Mouse (Mus musculus) liver (tissue): ENCODE data around the gene Abca9.

Source experiments
- DNase-seq: peaks from one replicate; pipeline ENCODE4 v3.0.0-alpha.2; 2020; ENCODE audit warnings: mixed read lengths

Gene Abca9

DNA sequence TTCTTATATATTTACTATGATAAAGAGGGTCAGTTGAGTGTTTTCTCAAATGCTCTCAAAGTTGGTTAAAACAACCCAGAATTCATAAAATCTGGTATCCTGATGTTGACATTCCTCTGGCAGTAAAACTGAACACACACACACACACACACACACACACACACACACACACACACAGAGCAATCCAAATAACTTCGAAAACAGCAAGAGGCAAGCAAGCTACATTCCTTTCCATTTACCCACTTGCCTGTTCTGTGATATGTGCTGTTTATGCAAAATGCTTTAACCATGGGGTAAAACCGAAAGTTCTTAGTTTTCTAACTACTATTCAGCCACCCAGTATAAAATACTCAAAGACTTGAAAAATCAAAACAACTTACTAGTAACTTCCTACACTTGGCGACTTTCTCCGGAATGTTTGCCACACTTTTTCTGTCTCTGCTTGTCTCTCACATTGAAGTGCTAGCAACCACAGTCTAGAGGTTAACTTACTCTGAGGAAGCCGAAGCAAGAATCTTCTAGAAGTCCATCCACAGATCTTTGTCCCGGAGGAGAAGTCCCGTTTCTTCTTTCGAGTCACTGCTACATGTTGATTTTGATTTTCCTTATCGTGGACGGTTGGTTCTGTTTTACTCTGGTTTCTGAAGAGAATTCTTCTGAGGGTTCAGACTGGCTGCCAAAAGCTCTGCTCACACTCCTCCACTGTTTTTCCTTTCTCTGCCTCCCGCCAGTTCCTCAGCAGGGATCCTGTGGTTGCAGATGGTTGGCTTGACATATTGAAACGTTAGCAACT, at the start of gene Abca9:
Abca9 (minus strand) TSS at position 738 of the 793 bp plus-strand sequence.
- DNase-seq, result no peak

- no peak for DNase-seq
These were observed 49.1 kb upstream of the Abca9 start for GRCm38 (mm10) chr11:110217118-110217517.

GRCm38 (mm10) chr11:110203930-110204329, 35.9 kb upstream of the Abca9 start:
- no peak for DNase-seq

DNA sequence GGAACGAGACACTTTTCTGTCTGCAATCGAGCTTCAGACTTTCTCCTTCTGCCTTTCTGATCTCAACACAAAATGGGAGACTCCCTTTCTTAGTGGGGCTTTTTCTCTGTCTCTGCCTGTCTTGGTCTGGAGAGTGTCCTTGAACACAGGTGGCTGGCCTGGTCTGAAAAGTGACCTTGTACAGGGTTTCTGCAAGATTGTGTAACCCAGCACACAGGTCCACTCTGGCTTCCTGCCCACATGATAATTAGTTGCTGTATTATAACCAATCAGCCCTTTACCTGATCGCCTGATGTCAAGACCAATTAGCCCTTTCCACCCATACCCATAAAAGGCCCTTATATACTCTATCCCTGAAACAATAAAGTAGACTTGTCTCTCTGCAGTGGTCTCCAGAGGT, 30.9 kb upstream of the Abca9 start:
- DNase-seq, result no peak

- DNase-seq, result no peak
These were observed 28.7 kb upstream of the Abca9 start for GRCm38 (mm10) chr11:110196561-110197306.

DNA sequence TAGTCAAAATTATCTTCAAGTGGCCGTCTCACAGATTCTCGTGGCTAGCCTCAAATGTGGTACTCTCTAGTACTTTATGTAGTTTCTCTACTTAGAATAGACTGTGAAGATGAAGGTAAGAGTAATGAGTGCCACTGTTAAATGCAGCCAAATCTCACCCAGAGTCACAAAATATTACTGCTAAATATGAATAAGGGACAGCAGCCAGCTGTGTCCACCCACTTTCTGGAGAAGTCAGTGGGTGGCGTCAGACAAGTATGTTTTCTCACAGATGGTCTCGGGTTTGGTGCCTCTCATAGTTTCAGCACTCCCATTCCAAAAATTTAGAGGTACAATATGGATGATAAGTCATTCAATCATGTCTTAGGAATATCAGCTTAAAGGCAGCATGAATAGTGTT, 27.3 kb upstream of the Abca9 start:
- DNase-seq, result no peak

DNA sequence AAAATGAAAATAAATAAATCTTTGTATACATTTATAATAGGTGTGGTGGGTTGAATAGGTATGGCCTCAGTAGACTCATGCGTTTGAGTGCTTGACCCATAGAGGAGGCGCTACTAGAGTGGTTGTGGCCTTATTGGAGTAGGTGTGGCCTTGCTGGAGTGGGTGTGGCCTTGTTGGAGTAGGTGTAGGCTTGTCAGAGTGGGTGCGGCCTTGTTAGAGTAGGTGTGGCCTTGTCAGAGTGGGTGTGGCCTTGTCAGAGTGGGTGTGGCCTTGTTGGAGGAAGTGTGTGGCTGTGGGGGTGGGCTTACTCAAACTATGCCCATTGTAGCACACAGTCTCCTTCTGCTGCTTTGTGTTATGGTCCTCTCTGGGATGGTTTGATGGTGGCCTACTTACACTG, 3.2 kb upstream of the Abca9 start:
- peak; percentile 7 for DNase-seq

DNA sequence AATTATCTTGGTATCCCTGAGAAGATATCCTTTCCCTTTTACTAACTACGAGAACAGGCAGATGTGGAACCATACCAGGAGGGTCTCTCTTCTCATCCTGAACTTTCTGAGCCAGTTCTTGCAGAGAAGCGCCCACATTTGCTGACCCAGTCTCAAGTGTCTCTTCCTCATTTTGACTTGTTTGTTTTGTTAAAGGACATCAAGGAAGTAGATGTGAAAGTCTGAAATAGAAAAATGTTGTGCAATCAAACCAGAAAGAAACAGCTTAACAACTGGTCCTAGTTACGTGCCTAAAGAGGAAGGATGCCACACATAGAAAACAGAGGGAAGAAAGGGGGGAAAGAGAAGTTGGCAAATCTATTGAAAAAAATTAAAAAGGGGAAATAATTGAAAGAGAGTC, 2.2 kb downstream of the Abca9 start:
- no peak for DNase-seq

DNA sequence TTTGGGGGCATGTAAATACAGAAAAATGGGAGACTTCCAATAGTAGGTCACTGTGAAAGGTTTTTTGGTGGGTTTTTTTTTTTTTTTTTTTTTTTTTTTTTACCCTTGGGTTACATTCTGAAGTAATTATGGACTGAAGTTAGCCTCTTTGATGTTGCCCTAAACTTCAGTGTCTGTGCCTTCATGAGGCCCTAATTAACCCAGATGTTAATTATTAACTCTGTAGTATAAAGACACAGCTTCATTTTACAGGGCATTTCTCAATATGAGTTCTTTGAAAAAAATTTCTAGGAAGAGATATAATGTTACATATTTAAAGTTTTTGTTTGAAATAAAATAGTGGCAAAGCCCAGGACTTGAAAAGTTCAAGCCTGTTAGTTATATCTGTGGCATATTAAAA, 2.6 kb downstream of the Abca9 start:
- DNase-seq, result no peak

DNA sequence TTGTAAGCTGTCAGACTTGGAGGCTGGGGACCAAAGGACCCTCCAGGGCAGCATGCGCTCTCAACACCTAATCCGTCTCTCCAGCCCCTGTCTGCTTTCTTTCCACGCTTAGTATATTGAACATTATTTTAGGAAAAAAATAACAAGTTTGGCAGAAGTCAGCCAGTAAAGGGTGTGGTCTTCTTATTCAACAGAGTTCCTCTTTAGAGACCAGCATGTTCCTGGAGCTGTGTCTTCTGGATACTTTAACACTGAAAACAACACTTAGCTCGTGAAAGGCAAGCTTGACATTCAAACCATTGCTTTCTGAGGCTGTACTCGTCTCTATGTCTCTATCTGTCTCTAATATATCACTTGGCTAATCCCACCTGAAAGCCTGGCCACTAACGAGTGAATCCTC, 10.9 kb downstream of the Abca9 start:
- no peak for DNase-seq

GRCm38 (mm10) chr11:110155985-110156384, 12.0 kb downstream of the Abca9 start:
- no peak for DNase-seq

DNA sequence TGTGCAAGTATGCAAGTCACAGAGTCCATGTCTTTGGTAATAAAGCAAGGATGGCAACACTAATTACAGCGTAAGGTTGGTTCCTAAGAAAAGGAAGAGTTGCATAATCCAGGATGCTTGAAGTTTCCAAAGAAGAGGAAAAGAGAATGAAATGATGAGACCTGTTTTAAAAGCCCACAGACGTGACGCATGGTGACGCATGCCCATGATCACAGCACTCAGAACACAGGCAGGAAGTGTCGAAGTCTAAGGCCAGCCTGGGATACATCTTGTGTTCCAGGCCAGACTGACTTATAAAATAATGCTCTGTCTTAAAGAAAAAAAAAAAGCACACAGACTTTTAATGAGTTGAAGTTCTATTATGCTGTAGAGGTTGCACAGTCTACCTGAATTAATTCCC, 20.4 kb downstream of the Abca9 start:
- no peak for DNase-seq

DNA sequence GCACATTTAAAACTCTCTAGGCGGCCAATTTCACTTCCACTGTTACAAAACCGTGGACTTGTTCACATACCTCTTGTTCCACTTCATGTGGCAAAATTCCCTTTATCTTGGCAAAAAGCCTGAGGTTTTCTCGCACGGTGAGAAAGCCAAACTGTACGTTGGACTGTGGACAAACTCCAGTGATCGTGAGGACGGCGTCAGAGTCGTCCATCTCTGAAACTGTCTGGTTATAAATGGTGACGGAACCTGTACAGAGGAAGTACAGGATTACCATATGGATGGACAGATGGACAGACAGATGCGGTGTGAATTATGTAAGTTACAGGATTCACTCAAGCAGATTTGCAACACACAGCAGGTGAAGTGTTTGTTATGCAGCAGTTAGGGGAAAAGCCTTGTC, 22.6 kb downstream of the Abca9 start:
- no peak for DNase-seq

GRCm38 (mm10) chr11:110130760-110131159, 37.2 kb downstream of the Abca9 start:
- DNase-seq, result no peak

DNA sequence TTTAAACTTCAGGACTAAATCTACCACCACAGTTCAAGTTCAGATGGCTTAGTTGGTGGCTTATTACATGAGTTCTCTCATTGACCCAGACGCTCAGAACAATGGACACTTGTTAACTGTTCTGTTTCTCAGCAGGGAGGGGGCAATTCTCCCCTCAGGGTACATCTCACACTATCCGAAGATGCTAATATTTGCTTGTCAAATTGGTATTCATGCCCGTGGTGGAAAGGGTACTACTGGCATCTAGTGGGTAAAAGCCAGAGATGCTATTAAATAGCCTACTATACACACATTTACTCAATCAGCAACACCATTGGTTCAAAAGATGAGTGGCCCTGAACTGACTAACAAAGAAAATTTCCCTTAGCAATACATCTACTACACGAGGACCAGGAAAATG, 56.9 kb downstream of the Abca9 start:
- no peak for DNase-seq

DNA sequence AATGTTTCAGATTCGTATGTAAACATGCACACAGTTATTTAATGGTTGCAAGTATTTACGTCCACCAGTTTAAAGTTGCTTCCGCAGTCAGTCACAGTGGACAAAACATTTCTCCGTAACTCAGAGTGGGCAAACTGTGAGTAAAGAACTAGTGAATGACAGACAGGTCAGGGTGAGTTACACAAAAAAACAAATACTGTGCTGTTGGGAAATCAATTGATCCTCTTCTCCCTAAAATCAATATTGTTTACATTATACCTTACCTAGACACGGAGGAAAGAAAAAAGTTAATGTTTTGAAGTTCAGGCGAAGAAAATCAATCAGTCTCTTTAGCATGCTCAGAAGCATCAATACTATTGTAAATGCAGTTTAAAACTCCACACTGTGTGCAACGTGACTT, 66.6 kb downstream of the Abca9 start:
- DNase-seq, result no peak

- no peak for DNase-seq
These were observed 69.1 kb downstream of the Abca9 start for GRCm38 (mm10) chr11:110098901-110099300.

DNA sequence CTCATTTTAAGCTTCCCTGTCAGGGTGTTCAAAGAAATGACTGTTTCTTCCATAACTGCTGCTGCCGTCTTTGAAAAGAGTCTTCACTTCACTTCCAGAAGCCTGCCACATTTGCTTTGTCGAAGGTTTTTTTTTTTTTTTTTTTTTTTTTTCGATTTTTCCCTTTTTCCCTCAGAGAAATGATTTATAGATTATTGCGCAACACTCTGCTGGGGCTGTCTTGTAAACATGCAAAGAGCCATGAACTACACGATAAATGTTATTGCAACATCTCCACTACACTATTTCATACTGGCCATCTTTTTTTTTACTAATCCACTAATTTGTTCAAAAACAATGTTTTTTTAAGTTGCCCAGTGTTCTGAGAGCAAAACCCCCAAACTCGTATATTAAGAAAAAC, 70.5 kb downstream of the Abca9 start:
- no peak for DNase-seq

DNA sequence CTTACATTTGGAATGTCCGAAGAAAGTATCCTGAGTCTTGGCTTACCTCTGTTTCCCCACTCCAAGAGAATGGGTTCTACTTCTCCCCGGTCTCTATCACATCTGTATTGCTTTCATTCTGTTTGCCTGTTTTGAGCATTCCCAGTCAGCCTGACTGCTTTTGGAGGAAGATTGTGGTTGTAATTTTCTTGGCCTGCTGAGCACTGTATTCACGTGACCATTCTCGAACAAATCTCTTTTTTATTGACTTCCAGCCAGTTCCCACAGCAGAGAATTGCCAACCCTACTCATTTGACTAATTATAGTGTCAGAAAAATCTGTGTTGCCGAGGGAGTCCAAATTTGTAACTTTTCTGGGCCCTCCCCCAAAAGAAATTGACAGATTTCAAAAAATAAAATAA, 72.1 kb downstream of the Abca9 start, which contains the start of gene Abca8a:
Abca8a (minus strand) TSS at position 121 of the 400 bp plus-strand sequence.
- no peak for DNase-seq

DNA sequence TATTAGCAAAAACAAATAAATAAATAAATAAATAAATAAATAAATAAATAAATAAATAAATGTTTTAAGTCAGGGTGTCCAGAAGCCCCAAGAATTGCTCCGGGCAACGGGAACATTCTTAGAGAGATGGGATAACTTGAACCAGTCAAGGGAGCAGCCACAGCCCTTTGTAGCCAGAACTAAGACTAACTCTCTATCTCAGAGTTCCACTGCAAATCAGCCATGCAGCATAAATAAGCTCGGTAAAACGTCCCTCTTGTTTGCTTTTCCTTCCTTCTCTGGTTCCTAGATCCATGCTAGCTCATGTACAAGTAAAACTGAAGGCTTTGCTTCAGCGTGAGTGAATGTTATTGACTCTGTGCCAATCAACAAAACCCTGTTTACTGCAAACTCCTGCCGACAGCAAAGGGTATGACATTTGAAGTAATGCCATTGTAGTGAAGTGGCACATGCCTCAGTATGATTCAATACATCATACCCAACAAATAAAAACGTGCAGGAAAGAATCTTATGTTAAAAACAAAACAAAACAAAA, 73.1 kb downstream of the Abca9 start:
- DNase-seq, result no peak

DNA sequence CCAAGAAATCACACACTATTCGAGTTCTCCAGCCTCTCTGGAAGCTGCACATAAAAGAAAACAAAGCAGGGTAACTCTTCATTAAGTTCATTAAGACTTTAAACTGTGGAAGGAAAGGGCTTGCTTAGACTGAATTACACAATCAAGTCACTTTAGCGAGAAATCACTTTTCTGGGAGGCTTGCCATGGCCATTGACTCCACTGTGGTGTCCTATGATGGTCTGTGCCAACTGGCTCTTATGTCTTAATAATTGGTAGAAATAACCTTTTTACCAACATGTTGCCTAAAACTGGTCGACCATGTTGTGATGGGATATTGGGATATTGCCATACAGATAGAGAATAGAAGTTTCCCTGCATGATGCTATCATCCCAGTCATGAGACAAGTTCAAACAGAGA, 73.8 kb downstream of the Abca9 start:
- no peak for DNase-seq

- no peak for DNase-seq
These were observed 76.7 kb downstream of the Abca9 start for GRCm38 (mm10) chr11:110091328-110091727.

- DNase-seq, result no peak
These were observed 95.8 kb downstream of the Abca9 start for GRCm38 (mm10) chr11:110072158-110072557.

- no peak for DNase-seq
These were observed 107.0 kb downstream of the Abca9 start for GRCm38 (mm10) chr11:110061032-110061431.
